Mouse (Mus musculus) MEL (cell line): ENCODE results near the gene Padi6. TPM values are rescaled to one million over a fixed set of nuclear protein-coding genes. Genes with fewer than 3 reads are reported as not detected.

ENCODE experiments used
- DNase-seq: peaks from one replicate; pipeline ENCODE4 v3.0.0; 2011; ENCODE audit warnings: low read depth, low spot score
- H3K27ac ChIP-seq: 2 replicates; pipeline ENCODE4 v1.5.1; 2012; ENCODE audit warnings: low read depth, mild to moderate bottlenecking, control low read depth, low read length, moderate library complexity; ENCODE audit not compliant: control insufficient read depth
- H3K27me3 ChIP-seq, 2 experiments: fragments of 150-350 bp in 1 of 2; sonication (generic) in 1 of 2; 2 replicates each; pipeline ENCODE4 v1.6.1; 2012; ENCODE audit warnings: low read length in 2 of 2, mild to moderate bottlenecking in 2 of 2, improper control_type of control experiment in 1 of 2, moderate library complexity in 1 of 2; ENCODE audit not compliant: insufficient read depth in 2 of 2, control insufficient read depth in 1 of 2
- H3K36me3 ChIP-seq, 2 experiments: 2 replicates each; pipeline ENCODE4 v1.6.1; 2012 to 2014; ENCODE audit warnings: low read length in 2 of 2, improper control_type of control experiment in 1 of 2, inconsistent platforms in 1 of 2, mild to moderate bottlenecking in 1 of 2; ENCODE audit not compliant: insufficient read depth in 2 of 2, control insufficient read depth in 1 of 2
- H3K4me1 ChIP-seq, 2 experiments: fragments of 150-350 bp in 1 of 2; sonication (generic) in 1 of 2; 2 replicates each; pipeline ENCODE4 v1.6.1; 2012; ENCODE audit warnings: low read length in 2 of 2, improper control_type of control experiment in 1 of 2, mild to moderate bottlenecking in 1 of 2; ENCODE audit not compliant: insufficient read depth in 2 of 2, control insufficient read depth in 1 of 2
- H3K4me3 ChIP-seq, 2 experiments: fragments of 150-350 bp in 1 of 2; sonication (generic) in 1 of 2; 2 replicates each; pipeline ENCODE4 v1.5.1; 2012; ENCODE audit warnings: low read depth in 2 of 2, low read length in 2 of 2, mild to moderate bottlenecking in 2 of 2, moderate library complexity in 2 of 2, control low read depth in 1 of 2, improper control_type of control experiment in 1 of 2; ENCODE audit not compliant: control insufficient read depth in 1 of 2, insufficient read depth in 1 of 2
- H3K79me2 ChIP-seq: 2 replicates; pipeline ENCODE4 v1.6.1; 2012; ENCODE audit warnings: mild to moderate bottlenecking, low read length, moderate library complexity; ENCODE audit not compliant: control insufficient read depth, poor library complexity, insufficient read depth
- H3K9ac ChIP-seq: 2 replicates; pipeline ENCODE4 v1.6.1; 2012; ENCODE audit warnings: low read depth, mild to moderate bottlenecking, control low read depth, low read length, moderate library complexity; ENCODE audit not compliant: control insufficient read depth, poor library complexity, severe bottlenecking
- H3K9me3 ChIP-seq: fragments of 150-350 bp; sonication (generic); replicated peaks from 2 replicates; pipeline ENCODE4 v1.6.1; 2012; ENCODE audit warnings: mild to moderate bottlenecking, low read length, improper control_type of control experiment, moderate library complexity; ENCODE audit not compliant: insufficient read depth
- CHD1 ChIP-seq: IDR thresholded peaks from 2 replicates; pipeline ENCODE4 v1.6.1; 2012; ENCODE audit warnings: low read depth, mild to moderate bottlenecking, inconsistent platforms, low read length, improper control_type of control experiment
- CTCF ChIP-seq, 3 experiments: IDR thresholded peaks in 2 of 3; conservative IDR thresholded peaks in 1 of 3; 2 replicates each; pipeline ENCODE4 v1.5.1; 2011 to 2012; ENCODE audit warnings: low read length in 3 of 3, low read depth in 2 of 3, mild to moderate bottlenecking in 2 of 3, improper control_type of control experiment in 1 of 3, inconsistent platforms in 1 of 3, mixed read lengths in 1 of 3, moderate library complexity in 1 of 3; ENCODE audit not compliant: control insufficient read depth in 1 of 3, insufficient read depth in 1 of 3, poor library complexity in 1 of 3, severe bottlenecking in 1 of 3
- E2F4 ChIP-seq: IDR thresholded peaks from 2 replicates; pipeline ENCODE4 v1.6.1; 2011; ENCODE audit warnings: low read depth, low read length, improper control_type of control experiment, borderline replicate concordance
- JUND ChIP-seq: IDR thresholded peaks from 2 replicates; pipeline ENCODE4 v1.6.1; 2011; ENCODE audit warnings: low read depth, mild to moderate bottlenecking, improper control_type of control experiment, low read length
- KAT2A ChIP-seq: conservative IDR thresholded peaks from 2 replicates; pipeline ENCODE4 v1.6.1; 2012; ENCODE audit warnings: low read depth, low read length, improper control_type of control experiment, inconsistent platforms
- MAX ChIP-seq: IDR thresholded peaks from 2 replicates; pipeline ENCODE4 v1.6.1; 2011; ENCODE audit warnings: low read length, improper control_type of control experiment
- MYB ChIP-seq: IDR thresholded peaks from 2 replicates; pipeline ENCODE4 v1.6.1; 2011; ENCODE audit warnings: mild to moderate bottlenecking, low read depth, low read length, improper control_type of control experiment
- POLR2AphosphoS2 ChIP-seq: IDR thresholded peaks from 2 replicates; pipeline ENCODE4 v1.6.1; 2011; ENCODE audit warnings: low read length, improper control_type of control experiment
- RAD21 ChIP-seq: IDR thresholded peaks from 2 replicates; pipeline ENCODE4 v1.6.1; 2011; ENCODE audit warnings: mild to moderate bottlenecking, low read depth, low read length, improper control_type of control experiment
- SMC3 ChIP-seq: IDR thresholded peaks from 2 replicates; pipeline ENCODE4 v1.6.1; 2011; ENCODE audit warnings: low read depth, low read length, improper control_type of control experiment
- TBP ChIP-seq: IDR thresholded peaks from 2 replicates; pipeline ENCODE4 v1.8.0; 2011; ENCODE audit warnings: low read depth, low read length, improper control_type of control experiment
- UBTF ChIP-seq: IDR thresholded peaks from 2 replicates; pipeline ENCODE4 v1.6.1; 2012; ENCODE audit warnings: low read depth, mild to moderate bottlenecking, inconsistent platforms, low read length, improper control_type of control experiment, moderate library complexity, borderline replicate concordance; ENCODE audit not compliant: insufficient read depth
- USF1 ChIP-seq: IDR thresholded peaks from 2 replicates; pipeline ENCODE4 v1.6.1; 2014; ENCODE audit warnings: low read depth, mild to moderate bottlenecking, inconsistent platforms, low read length, improper control_type of control experiment, moderate library complexity
- ZC3H11A ChIP-seq: IDR thresholded peaks from 2 replicates; pipeline ENCODE4 v1.6.1; 2012; ENCODE audit warnings: low read depth, mild to moderate bottlenecking, inconsistent platforms, low read length, improper control_type of control experiment
- ZMIZ1 ChIP-seq: IDR thresholded peaks from 2 replicates; pipeline ENCODE4 v1.6.1; 2012; ENCODE audit warnings: low read depth, mild to moderate bottlenecking, inconsistent platforms, low read length, improper control_type of control experiment, moderate library complexity
- ZNF384 ChIP-seq: IDR thresholded peaks from 2 replicates; pipeline ENCODE4 v1.6.1; 2012; ENCODE audit warnings: low read depth, mild to moderate bottlenecking, inconsistent platforms, low read length, improper control_type of control experiment
- polyA plus RNA-seq, 2 experiments: library from polyadenylated mRNA; stranded (reverse) in 1 of 2; unstranded in 1 of 2; fragments of >175 nt in 1 of 2; fragments of >200 nt in 1 of 2; gene quantifications; 2 replicates each; pipeline versions ENCODE4 v1.2.1 to v1.2.4; 2012; ENCODE audit warnings: low replicate concordance in 2 of 2, low read depth in 1 of 2; ENCODE audit not compliant: insufficient read length in 2 of 2, insufficient read depth in 1 of 2, missing spikeins in 1 of 2
- total RNA-seq: library from RNA; depleted of rRNA; stranded (reverse); fragments of 300-350 nt; gene quantifications from 2 replicates; pipeline ENCODE4 v1.2.3, GENCODE M21; 2012

Gene Padi6
- total and polyA plus RNA-seq, 3 experiments, result not detected

DNA sequence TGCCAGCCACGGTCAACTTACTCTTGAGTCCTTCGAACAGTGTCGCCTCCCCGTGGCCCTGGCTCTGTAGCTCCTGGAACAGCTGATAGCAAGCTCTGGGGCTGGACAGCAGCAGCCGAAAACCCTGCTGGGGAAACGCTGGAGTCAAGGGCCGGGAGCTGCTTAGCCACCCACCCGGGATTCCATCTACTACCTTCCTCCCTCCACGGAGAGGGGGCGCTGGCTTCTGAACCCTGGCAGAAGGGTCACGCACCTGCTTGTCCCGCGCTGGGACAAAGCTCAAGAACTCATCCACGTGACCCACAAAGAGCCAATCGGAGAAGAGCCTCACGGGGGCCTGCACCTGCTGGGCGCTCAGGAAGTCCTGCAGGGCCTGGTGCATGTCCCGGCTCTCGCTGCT, 7.9 kb upstream of the Padi6 start:
- no peak for DNase-seq
- no peaks in the 10 kb centered on the region for H3K36me3 ChIP-seq
- H3K9ac ChIP-seq, result no peak overlapping the region
- no peak overlapping the region for H3K27ac ChIP-seq
- TF ChIP-seq JUND (no peak), E2F4 (no peak), USF1 (peak; percentile 28; the same call in 1 of the 2 replicates), MYB (no peak)
- no peaks in the 10 kb centered on the region for H3K9me3 ChIP-seq
- H3K4me1 ChIP-seq, result no peaks in the 10 kb centered on the region; a peak in 1 of 4 replicates
- peaks cover 0 to 6% of the 10 kb centered on the region in 2 experiments; a peak in 2 of 4 replicates for H3K27me3 ChIP-seq
- no peaks in the 10 kb centered on the region for H3K79me2 ChIP-seq
- H3K4me3 ChIP-seq, result no peak overlapping the region

DNA sequence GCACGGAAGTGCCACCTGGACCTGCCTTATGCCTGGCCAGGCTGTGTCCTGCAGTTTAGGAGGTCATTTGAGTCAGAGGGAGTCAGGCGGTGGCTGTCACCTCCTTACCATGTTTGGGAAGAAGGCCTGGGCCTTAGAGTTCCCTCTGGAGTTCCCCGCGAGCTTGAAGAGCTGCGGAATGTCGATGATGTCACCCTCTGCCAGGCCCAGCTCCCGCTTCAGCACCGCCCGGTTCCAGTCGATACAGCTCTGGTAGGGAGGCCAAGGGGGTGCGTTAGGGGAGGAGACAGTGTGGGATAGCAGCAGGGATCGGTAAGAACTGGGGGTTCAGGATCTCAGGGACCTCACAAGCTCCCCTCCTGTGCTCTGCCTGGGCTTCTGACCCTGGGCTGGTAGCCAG, 5.5 kb upstream of the Padi6 start:
- no peaks in the 10 kb centered on the region for H3K9me3 ChIP-seq
- no peaks in the 10 kb centered on the region for H3K36me3 ChIP-seq
- no peak overlapping the region for H3K9ac ChIP-seq
- H3K4me1 ChIP-seq, result no peaks in the 10 kb centered on the region; a peak in 1 of 4 replicates
- TF ChIP-seq TBP (no peak), ZMIZ1 (no peak), ZC3H11A (no peak), ZNF384 (no peak), POLR2AphosphoS2 (no peak), USF1 (no peak), E2F4 (no peak), CHD1 (no peak), MYB (no peak)
- DNase-seq, result no peak
- no peak overlapping the region for H3K4me3 ChIP-seq
- no peak overlapping the region for H3K27ac ChIP-seq
- H3K27me3 ChIP-seq, result peaks cover 0 to 6% of the 10 kb centered on the region in 2 experiments; a peak in 2 of 4 replicates
- H3K79me2 ChIP-seq, result no peaks in the 10 kb centered on the region

DNA sequence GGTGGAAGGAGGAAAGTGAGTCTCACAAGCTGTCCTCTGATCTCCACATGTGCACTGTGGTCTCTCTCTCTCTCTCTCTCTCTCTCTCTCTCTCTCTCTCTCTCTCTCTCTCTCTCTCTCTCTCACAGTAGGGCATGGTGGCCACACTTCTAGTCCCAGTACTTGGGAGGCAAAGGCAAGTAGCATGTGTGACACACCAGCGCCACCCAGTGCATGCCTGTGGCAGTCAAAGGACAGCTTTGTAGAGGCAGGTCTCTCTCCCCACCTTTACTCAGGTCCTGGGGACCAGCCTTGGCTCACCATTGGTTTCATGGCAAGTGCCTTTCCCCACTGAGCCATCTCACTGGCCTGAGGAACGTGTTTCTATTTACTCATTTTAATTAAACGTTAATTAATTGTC, 2.2 kb upstream of the Padi6 start:
- peak; percentile 69 to 82 (median 81) for TF ChIP-seq CTCF (IDR thresholded peaks at IDR 0.05 in 2 of 3, conservative IDR thresholded peaks at IDR 0.05 in 1 of 3; ENCODE audit: control insufficient read depth in 1 of 3, insufficient read depth in 1 of 3, low read depth in 2 of 3, low read length in 3 of 3, poor library complexity in 1 of 3, severe bottlenecking in 1 of 3)
- TF ChIP-seq KAT2A, result no peak
- TF ChIP-seq SMC3, result peak; percentile 77
- TF ChIP-seq JUND, result peak; percentile 81; the same call in 1 of the 2 replicates
- no peak for TF ChIP-seq MAX
- no peak for TF ChIP-seq ZMIZ1
- no peak for TF ChIP-seq UBTF
- peak; percentile 83 for TF ChIP-seq RAD21
- no peak for TF ChIP-seq TBP
- TF ChIP-seq POLR2AphosphoS2, result no peak
- TF ChIP-seq ZC3H11A, result peak; percentile 73
- Histone ChIP-seq H3K79me2 (no peaks in the 10 kb centered on the region), H3K27ac (no peak overlapping the region), H3K9me3 (no peaks in the 10 kb centered on the region), H3K36me3 (no peaks in the 10 kb centered on the region), H3K9ac (no peak overlapping the region), H3K27me3 (peaks cover 0 to 6% of the 10 kb centered on the region in 2 experiments; a peak in 2 of 4 replicates), H3K4me1 (peaks cover 0 to 5% of the 10 kb centered on the region in 2 experiments; a peak in 1 of 4 replicates), H3K4me3 (no peak overlapping the region)
- peak; percentile 67 for DNase-seq
